Mouse (Mus musculus) E14TG2a.4 (cell line): ENCODE results near the gene Prl2b1.

Source experiments
- CTCF ChIP-seq: conservative IDR thresholded peaks from 2 replicates; pipeline ENCODE4 v1.5.1; 2014; ENCODE audit warnings: low read length
- POU5F1 ChIP-seq: IDR thresholded peaks from 2 replicates; pipeline ENCODE4 v1.6.1; 2014; ENCODE audit warnings: low read length, borderline replicate concordance

DNA sequence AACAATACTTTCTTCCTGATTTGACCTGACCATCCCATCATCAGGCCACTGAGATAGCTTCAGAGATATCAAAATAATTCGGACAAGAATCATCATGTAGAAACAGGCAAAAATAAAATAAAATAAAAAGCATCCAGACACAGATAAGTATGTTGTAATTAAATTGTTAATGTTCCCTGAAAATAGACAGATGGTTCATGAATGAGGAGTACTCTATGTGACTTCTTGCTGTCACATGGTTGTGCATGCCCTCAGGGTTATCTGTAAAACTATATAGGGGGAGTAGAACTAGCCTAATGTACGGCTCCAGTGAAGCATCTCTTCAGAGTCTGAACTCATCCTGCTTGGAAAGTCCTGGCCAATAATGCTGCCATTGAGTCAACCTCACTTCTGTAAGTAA, 45.3 kb downstream of the Prl2b1 start, which contains the start of gene Prl8a2:
- TF ChIP-seq CTCF (no peak), POU5F1 (no peak)
